Mouse (Mus musculus): ENCODE data around the gene Mvb12b.

The Mvb12b gene

GRCm38 (mm10) chr2:33719339-33720066, 168.2 kb downstream of the Mvb12b start:
- DNase-seq (ENCODE audit: low spot score) = no peak

GRCm38 (mm10) chr2:33718561-33718960, 169.2 kb downstream of the Mvb12b start:
- no peak for DNase-seq (ENCODE audit: low spot score)

GRCm38 (mm10) chr2:33717821-33718351, 169.9 kb downstream of the Mvb12b start:
- no peak for DNase-seq (ENCODE audit: low spot score)

- DNase-seq (ENCODE audit: low spot score) = no peak
Measured at GRCm38 (mm10) chr2:33717378-33717777, 170.4 kb downstream of the Mvb12b start.

DNA sequence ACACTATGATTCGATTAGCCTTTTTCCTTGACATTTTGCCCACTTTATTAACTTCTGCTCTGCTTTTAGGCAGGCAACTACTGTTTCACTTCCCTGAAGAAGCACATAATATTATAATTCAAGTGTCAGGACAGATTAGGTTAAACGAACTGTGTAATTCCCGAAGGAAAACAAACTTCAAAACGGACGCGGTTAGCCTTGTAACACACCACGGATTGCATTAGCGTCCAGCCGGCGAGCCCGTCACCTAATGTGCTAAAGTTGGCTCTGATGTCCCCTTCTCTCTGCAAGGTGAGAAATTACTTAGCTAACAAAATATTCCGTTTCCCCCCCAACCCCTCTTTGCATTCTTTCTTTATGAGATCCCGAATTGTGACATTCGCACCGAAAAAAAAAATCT, 170.9 kb downstream of the Mvb12b start:
- no peak for DNase-seq (ENCODE audit: low spot score)

GRCm38 (mm10) chr2:33714932-33715331, 172.8 kb downstream of the Mvb12b start:
- no peak for DNase-seq (ENCODE audit: low spot score)

DNA sequence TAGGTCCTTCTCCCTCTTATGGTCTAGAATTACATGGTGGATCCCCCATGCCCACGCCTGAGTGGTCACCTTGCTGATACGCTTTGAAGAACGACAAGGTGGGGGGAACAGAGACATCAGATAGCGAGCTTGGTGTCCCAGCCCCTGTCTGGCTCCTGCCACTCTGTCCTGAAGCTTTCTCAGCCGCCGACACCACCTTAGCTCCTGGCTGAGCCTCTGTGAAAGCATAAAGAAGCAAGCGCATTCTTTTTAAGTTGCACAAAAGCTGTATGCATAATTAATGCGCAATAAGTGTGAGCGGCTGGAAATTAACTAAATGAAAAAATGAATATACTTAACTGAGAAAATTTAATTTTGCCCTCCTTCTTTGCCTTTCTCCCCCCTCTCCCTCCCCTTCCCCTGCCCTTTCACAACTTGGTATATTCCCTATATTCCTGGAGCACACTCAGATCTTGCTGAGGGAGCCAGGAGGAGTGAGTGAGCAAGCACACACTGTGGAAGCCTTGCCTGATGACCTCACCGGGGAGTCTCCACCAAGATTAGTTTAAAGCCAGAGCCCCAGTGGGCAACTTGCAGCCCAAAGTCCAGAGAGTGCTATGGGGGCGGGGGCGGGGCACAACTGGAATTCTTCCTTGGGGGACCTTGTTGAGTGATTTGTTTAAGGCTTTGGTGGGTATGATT, 174.0 kb downstream of the Mvb12b start:
- no peak for DNase-seq (ENCODE audit: low spot score)

DNA sequence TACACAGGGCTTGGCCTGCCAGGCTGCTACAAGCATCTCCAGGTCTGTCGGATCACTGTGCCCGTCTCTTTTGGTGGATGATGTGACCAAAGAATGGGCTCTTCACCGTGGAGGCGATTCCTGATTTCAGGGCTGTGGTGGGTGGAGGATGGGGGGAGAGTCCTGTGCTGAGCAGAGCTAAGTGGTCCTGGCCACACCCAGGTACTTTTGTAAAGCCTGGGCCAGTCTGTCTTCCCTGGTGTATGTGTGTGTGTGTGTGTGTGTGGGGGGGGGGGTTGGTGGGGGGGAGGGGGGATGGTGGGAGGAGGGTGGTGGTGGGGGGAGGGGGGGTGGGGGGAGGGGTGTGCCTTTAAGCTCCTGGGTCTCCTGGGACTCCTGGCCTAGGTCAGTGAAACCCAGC, 174.9 kb downstream of the Mvb12b start:
- no peak for DNase-seq (ENCODE audit: low spot score)

GRCm38 (mm10) chr2:33708831-33709230, 178.9 kb downstream of the Mvb12b start:
- DNase-seq (ENCODE audit: low spot score) = no peak

DNA sequence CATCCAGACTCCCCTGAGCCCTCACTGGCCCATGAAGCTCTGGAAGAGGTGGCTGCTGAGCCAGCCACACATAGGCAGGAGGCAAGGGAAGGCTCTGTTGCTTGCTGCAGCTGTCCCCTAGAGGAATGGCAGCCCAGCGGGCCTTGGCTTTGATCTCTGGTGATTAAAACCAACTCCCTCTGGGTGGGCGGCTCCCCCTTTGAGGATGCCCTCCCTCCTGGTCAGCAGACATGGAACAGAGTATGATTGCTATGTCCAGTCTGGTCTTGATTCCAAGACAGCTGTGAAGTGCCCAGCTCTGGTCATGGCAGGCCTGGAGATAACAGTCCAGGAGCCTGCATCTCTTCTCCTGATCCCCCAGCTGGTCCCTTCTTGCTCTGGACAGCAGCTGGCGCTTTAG, 179.7 kb downstream of the Mvb12b start:
- no peak for DNase-seq (ENCODE audit: low spot score)

- DNase-seq (ENCODE audit: low spot score) = no peak
Measured at GRCm38 (mm10) chr2:33706403-33706802, 181.3 kb downstream of the Mvb12b start.

DNA sequence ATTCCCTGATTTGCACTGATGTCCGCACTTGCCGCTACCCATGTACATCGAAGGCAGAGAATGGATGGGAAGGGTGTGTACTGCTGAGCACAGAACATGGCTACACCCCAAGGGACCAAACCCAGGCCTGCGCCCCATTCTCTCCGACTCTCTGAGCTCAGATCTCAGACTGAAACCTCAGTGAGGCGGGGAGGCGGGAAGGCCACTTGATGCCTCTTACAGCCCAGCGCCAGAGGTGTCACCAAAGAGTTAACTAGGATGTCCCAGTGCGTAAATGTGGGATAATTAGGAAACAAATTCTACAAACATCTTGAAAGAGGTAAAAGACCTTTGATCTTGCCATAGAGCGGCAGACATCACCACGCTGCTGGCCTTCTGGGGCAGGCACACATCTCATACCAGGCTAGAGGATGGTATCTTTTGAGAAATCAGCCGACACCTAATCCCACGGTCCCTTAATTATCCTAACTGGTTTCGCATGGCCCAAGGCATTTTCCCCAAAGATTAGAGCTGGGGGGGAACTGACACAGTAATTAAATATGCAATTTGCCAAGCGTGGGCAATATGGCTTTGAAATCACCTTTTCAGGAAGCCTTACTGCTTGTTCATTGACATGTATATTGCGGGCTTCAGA, 181.9 kb downstream of the Mvb12b start:
- no peak for DNase-seq (ENCODE audit: low spot score)

GRCm38 (mm10) chr2:33703286-33703685, 184.5 kb downstream of the Mvb12b start:
- DNase-seq (ENCODE audit: low spot score) = no peak

DNA sequence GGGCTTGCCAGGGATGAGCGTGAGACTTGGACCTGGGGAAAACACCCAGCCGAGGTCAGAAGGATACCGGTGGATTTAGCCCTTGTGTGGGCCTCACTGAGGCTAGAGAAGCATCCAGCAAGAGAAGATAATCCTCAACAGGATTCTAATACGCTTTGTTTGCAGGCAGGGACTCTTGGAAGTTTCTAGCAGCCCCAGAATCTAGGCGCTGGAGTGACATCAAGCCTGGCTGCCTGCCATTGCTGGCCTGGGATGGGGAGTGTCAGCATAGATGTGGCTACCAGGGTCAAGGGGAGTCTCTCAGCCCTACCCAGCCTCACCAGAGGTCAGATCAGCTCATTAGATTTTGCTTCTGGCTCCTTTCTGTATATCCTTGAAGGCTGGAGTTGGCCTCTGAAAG, 185.0 kb downstream of the Mvb12b start:
- peak; percentile 55 for DNase-seq (ENCODE audit: low spot score)

DNA sequence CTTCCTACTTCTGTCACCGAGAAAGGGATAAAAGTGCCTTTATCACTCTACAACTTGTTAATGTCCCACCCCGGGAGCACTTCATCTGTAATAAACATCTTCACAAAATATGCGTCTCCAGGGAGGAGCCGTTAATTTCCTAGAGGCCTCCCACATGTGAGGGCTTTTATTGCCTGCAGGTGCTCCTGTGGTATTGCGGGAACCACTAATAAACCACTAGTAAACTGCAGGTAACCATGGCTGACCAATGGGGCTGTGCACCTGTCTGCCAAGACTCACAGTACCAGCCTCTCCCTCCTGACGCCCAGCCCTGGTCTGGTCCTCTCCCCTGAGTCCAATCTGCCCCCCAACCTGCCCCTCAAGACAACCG, 186.3 kb downstream of the Mvb12b start:
- no peak for DNase-seq (ENCODE audit: low spot score)

GRCm38 (mm10) chr2:33700581-33701445, 186.9 kb downstream of the Mvb12b start:
- no peak for DNase-seq (ENCODE audit: low spot score)

GRCm38 (mm10) chr2:33698898-33699297, 188.8 kb downstream of the Mvb12b start:
- DNase-seq (ENCODE audit: low spot score) = no peak

GRCm38 (mm10) chr2:33696428-33696827, 191.3 kb downstream of the Mvb12b start:
- DNase-seq (ENCODE audit: low spot score) = no peak

DNA sequence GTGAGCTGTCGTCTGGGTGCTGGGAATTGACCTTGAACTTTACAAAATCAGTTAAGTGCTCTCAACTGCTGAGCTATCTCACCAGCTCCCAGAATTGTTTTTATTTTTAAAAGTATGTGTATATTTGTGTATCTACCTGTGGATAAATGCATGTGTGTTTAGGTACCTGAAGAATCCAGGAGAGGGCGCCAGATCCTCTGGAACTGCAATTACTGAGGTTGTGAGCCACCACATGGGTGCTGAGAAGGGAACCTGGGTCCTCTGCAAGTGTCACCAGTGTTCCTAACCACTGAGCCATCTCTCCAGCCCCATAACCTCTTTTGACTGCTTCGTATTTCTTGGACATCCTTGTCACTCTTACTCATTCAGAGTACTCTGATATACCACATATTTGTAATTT, 193.8 kb downstream of the Mvb12b start:
- no peak for DNase-seq (ENCODE audit: low spot score)

DNA sequence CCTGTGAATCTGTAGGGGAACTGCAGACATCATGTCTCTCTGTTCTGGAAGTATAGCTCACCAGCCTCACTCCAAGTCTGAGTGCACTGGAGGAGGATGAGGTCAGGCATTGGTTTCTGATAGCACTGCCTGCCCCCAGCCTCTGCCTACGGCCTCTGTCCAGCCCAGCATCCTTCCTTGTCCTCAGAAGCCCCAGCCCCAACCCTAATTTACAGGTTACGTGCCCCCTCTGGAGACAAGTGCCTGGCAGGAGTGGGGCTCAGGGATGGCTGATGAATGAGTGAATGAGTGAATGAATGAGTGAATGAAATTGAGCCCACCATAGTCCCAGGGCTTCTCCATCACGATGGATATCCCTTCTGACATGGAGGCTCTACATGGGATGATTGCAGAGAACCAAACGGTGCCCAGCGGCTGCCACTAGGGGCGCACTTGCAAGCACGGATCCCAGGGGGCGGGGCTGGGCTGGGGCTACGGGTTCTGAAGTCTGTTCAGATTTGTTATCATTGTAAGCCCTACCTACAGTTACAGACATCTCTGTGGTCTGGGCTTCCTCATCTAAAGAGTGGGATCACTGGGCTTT, 197.8 kb downstream of the Mvb12b start:
- no peak for DNase-seq (ENCODE audit: low spot score)

GRCm38 (mm10) chr2:33689155-33689879, 198.4 kb downstream of the Mvb12b start:
- no peak for DNase-seq (ENCODE audit: low spot score)

Measured in ovary, adult 18-20 months (tissue).